Mouse (Mus musculus) kidney, postnatal 0 days (tissue): ENCODE measurements around the gene Pdcd11. TPM values are rescaled to one million over a fixed set of nuclear protein-coding genes. Genes with fewer than 3 reads are reported as not detected.

Experiments used
- ATAC-seq: fragments of 200-750 bp; cut with Nextera tagmentation; replicated peaks from 2 replicates; pipeline ENCODE4 v1.8.0; 2017; ENCODE audit warnings: low read depth, moderate number of reproducible peaks, moderate TSS enrichment, moderate library complexity; ENCODE audit not compliant: low FRiP score
- DNase-seq: peaks from one replicate; pipeline ENCODE4 v3.0.0-alpha.2; 2016; ENCODE audit warnings: low spot score
- H3K27ac ChIP-seq: fragments of 300-500 bp; sonication (generic); 2 replicates; pipeline ENCODE4 v1.5.1; 2014; ENCODE audit warnings: mild to moderate bottlenecking
- H3K27me3 ChIP-seq: fragments of 300-500 bp; sonication (generic); 2 replicates; pipeline ENCODE4 v1.6.1; 2014; ENCODE audit warnings: low read length, mixed read lengths; ENCODE audit not compliant: insufficient read depth
- H3K36me3 ChIP-seq: fragments of 300-500 bp; sonication (generic); 2 replicates; pipeline ENCODE4 v1.6.1; 2014; ENCODE audit warnings: low read length, mixed read lengths; ENCODE audit not compliant: insufficient read depth
- H3K4me1 ChIP-seq: fragments of 300-500 bp; sonication (generic); replicated peaks from 2 replicates; pipeline ENCODE4 v1.6.1; 2014; ENCODE audit warnings: antibody characterized with exemption, low read length, mixed read lengths; ENCODE audit not compliant: insufficient read depth
- H3K4me2 ChIP-seq: fragments of 300-500 bp; sonication (generic); 2 replicates; pipeline ENCODE4 v1.6.1; 2014; ENCODE audit warnings: mild to moderate bottlenecking, low read length, moderate library complexity, mixed read lengths
- H3K4me3 ChIP-seq: fragments of 300-500 bp; sonication (generic); replicated peaks from 2 replicates; pipeline ENCODE4 v1.5.1; 2014; ENCODE audit warnings: low read depth, low read length
- H3K9ac ChIP-seq: fragments of 300-500 bp; sonication (generic); 2 replicates; pipeline ENCODE4 v1.6.1; 2014; ENCODE audit warnings: low read depth, low read length
- H3K9me3 ChIP-seq: fragments of 300-500 bp; sonication (generic); replicated peaks from 2 replicates; pipeline ENCODE4 v1.6.1; 2016; ENCODE audit warnings: low read length, inconsistent platforms, mixed read lengths
- CTCF ChIP-seq: IDR thresholded peaks from 2 replicates; pipeline ENCODE4 v1.5.1; 2016; ENCODE audit warnings: antibody characterized with exemption, low read depth, mild to moderate bottlenecking, moderate library complexity
- WGBS: fragments of 180-500 bp; shearing (Covaris S2); extraction: QIAGEN DNeasy Blood & Tissue Kit; methylation state at CpG from one replicate; pipeline ENCODE4 v1.1.7; 2014; 5-methylcytosine and 5-hydroxymethylcytosine counted together
- polyA plus RNA-seq: library from polyadenylated mRNA; unstranded; fragments of >200 nt; fragmentation: Nextera tagmentation; extraction: Ambion mirVana; gene quantifications from 2 replicates; pipeline ENCODE4 v1.2.1, GENCODE M21; 2015

The Pdcd11 gene
- polyA plus RNA-seq, 1 experiment from 2014 or later = 7.3 TPM

GRCm38 (mm10) chr19:47067924-47068611, 22.5 kb upstream of the Pdcd11 start:
- peak overlapping the region; percentile 92 for H3K27ac ChIP-seq
- H3K36me3 ChIP-seq = no peaks in the 10 kb centered on the region; the same call in 1 of the 2 replicates
- no peaks in the 10 kb centered on the region for H3K27me3 ChIP-seq
- H3K9ac ChIP-seq = peak overlapping the region; percentile 96
- H3K4me2 ChIP-seq = peak overlapping the region; percentile 60
- under 1% methylated on average over 62 of the region's 72 CpGs for WGBS
- peak; percentile 27; the same call in 1 of the 2 replicates for TF ChIP-seq CTCF
- peak overlapping the region; percentile 100 for H3K4me3 ChIP-seq
- no peaks in the 10 kb centered on the region; the same call in 1 of the 2 replicates for H3K4me1 ChIP-seq
- ATAC-seq (peak; percentile 85), DNase-seq (peak; percentile 95)
- no peaks in the 10 kb centered on the region for H3K9me3 ChIP-seq

DNA sequence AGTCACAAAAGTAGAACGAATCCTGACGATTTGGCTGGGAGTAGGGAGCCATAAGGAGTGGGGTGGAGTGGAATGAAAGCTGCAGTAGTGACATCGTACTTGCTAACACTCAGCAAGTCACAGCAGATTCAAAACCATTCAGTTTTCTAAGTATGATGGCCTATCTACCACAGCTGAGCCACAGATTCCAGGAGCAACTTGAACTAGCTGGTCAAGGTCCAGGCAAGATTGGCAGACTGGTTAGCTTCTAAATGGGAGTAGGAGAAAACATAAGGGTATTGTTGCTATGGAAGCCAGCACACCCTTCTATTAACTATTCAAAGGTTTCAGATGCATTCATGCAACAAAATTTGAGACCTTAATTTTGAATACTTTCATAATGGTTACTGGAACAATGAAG, 2.3 kb upstream of the Pdcd11 start:
- H3K4me2 ChIP-seq = no peak overlapping the region
- peaks cover 10% of the 10 kb centered on the region for H3K4me1 ChIP-seq
- H3K36me3 ChIP-seq = peaks cover 31% of the 10 kb centered on the region
- no peak overlapping the region for H3K4me3 ChIP-seq
- no peaks in the 10 kb centered on the region for H3K9me3 ChIP-seq
- ATAC-seq (no peak), DNase-seq (no peak)
- 75% methylated on average over 3 of the region's 3 CpGs for WGBS
- TF ChIP-seq CTCF = no peak
- no peak overlapping the region for H3K27ac ChIP-seq
- no peak overlapping the region for H3K9ac ChIP-seq
- H3K27me3 ChIP-seq = no peaks in the 10 kb centered on the region

GRCm38 (mm10) chr19:47089718-47090525, 646 bp upstream of the Pdcd11 start:
- Histone ChIP-seq H3K27me3 (no peaks in the 10 kb centered on the region), H3K4me1 (peaks cover 10% of the 10 kb centered on the region), H3K27ac (peak overlapping the region; percentile 95), H3K4me2 (peak overlapping the region; percentile 80), H3K4me3 (peak overlapping the region; percentile 97), H3K9ac (peak overlapping the region; percentile 97), H3K36me3 (peaks cover 27% of the 10 kb centered on the region), H3K9me3 (no peaks in the 10 kb centered on the region)
- ATAC-seq (peak; percentile 64), DNase-seq (peak; percentile 40)
- whole genome bisulfite sequencing = 2% methylated on average over 36 of the region's 36 CpGs
- no peak for TF ChIP-seq CTCF

DNA sequence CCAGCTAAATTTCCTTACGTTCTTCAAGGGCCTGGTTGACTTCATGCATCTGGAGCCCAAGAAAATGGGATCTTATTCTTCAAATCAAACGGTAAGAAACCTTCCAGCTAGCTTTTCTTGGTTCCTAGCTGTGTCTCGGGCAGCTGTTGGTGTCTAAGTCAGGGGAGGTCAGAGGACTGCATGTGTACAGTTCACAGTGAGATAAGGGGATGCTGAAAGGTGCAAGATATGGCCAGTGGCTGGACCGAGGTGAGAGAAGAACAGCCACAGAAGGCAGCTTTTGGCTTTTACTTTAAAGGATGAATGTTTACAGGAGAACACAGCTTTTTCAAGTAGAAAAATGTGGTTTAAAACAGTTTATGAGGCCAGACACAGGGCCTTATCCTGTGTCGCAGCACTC, 10.5 kb downstream of the Pdcd11 start:
- ATAC-seq (no peak), DNase-seq (no peak)
- H3K4me2 ChIP-seq = no peak overlapping the region
- H3K27ac ChIP-seq = no peak overlapping the region
- H3K36me3 ChIP-seq = peaks cover 71% of the 10 kb centered on the region
- no peaks in the 10 kb centered on the region for H3K27me3 ChIP-seq
- H3K4me1 ChIP-seq = no peaks in the 10 kb centered on the region
- TF ChIP-seq CTCF = no peak
- no peak overlapping the region for H3K9ac ChIP-seq
- H3K4me3 ChIP-seq = no peak overlapping the region
- no peaks in the 10 kb centered on the region for H3K9me3 ChIP-seq
- 89% methylated on average over 5 of the region's 5 CpGs for WGBS

DNA sequence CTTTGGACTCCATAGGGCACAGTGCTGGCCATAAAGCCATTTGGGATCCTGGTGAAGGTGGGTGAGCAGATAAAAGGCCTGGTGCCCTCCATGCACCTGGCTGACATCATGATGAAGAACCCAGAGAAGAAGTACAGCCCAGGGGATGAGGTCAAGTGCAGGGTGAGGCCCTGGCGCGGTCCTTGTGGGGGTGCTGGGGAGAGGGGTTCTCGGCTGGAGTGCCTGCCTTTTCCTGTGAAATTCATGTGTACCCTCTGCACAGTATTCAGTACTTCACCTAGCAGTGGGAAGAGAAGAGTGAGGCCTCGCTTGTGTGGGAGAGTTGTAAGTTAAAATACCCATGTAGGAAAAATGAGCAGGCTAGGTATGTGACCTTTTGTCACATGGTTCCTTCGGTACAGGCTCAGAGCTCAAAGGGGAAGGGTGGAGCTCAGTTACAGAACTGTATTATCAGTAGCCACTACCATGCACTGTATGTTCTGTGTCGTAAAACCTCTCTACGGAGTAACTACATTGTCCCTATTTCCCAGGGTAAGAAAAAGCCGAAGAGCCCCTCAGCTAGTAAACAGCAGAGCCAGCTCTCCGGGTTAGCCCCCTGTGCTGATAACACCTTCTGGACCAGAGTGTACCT, 14.2 kb downstream of the Pdcd11 start:
- Histone ChIP-seq H3K4me2 (no peak overlapping the region), H3K9ac (no peak overlapping the region), H3K4me1 (no peaks in the 10 kb centered on the region), H3K9me3 (no peaks in the 10 kb centered on the region), H3K4me3 (no peak overlapping the region), H3K27ac (no peak overlapping the region), H3K27me3 (no peaks in the 10 kb centered on the region), H3K36me3 (peaks cover 75% of the 10 kb centered on the region)
- 91% methylated on average over 9 of the region's 9 CpGs for WGBS
- ATAC-seq = no peak
- no peak for DNase-seq
- TF ChIP-seq CTCF = no peak

GRCm38 (mm10) chr19:47118634-47119033, 28.1 kb downstream of the Pdcd11 start:
- H3K36me3 ChIP-seq = peaks cover 53% of the 10 kb centered on the region
- no peak overlapping the region for H3K9ac ChIP-seq
- no peaks in the 10 kb centered on the region for H3K27me3 ChIP-seq
- DNase-seq (no peak), ATAC-seq (no peak)
- no peaks in the 10 kb centered on the region for H3K9me3 ChIP-seq
- no peaks in the 10 kb centered on the region for H3K4me1 ChIP-seq
- H3K4me3 ChIP-seq = no peak overlapping the region
- H3K4me2 ChIP-seq = no peak overlapping the region
- TF ChIP-seq CTCF = no peak
- 83% methylated on average over 2 of the region's 2 CpGs for WGBS
- H3K27ac ChIP-seq = no peak overlapping the region
